Mouse (Mus musculus): ENCODE data around the gene Mto1.

GRCm38 (mm10) chr9:78506002-78506721 is 58.2 kb downstream of the Mto1 start:
- TF ChIP-seq POLR2A (IDR thresholded peaks at IDR 0.05; ENCODE audit: borderline replicate concordance, extremely low read depth, insufficient read depth, insufficient read length, poor library complexity, severe bottlenecking) (no peak), CTCF (IDR thresholded peaks at IDR 0.05; ENCODE audit: borderline replicate concordance, extremely low read depth, insufficient read depth, insufficient read length) (no peak)
